Mouse (Mus musculus): ENCODE measurements around the gene Zfp711. TPM values are rescaled to one million over a fixed set of nuclear protein-coding genes. Genes with fewer than 3 reads are reported as not detected.

Gene Zfp711
- 9.3 and 10.1 TPM in 2 replicates for polyA plus RNA-seq (2015; fragmentation: Nextera tagmentation; extraction: Ambion mirVana)

DNA sequence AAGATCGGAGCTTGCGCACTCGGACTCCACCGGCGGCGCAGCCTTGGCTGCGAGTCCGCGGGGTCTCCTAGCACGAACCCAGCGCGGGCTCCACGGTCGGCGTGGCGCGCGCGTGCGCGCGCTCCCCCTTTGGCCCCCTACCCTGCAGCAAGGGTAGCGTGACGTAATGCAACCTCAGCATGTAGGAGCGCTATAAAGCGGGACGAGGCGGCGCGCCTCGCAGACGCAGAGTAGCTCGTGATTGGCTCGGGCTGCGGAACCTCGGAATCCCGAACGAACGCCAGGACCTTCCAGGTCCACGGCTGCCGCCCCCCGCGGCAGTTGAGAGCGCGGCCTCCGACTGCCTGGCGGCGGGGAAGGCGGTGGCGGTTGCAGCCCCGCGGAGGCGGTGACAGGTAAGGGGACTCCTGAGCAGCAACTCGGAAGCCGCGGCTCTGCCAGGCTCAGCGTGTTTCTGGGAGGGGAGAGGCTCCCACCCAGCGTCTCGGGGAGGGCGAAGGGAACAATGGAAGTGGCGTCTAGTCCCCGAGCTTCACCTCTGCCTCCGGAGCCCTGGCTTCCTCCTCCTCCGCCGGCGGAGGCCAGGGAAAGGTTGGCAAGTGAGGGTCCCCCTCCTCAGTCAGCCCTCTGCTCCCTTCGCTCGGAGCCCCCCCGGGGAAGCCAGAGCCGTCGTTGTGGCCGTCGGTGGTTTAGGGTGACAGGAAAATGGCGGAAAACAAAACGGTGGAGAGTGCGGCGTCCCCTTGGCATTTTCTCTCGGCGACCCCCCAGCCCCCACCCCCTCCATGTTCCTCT, at the start of gene Zfp711:
TSS of gene Zfp711 (plus strand) at position 16 of the 795 bp plus-strand sequence.
- Histone ChIP-seq H3K36me3 (ENCODE audit: control insufficient read depth, insufficient read depth, low read length) (no peaks in the 10 kb centered on the region), H3K27ac (ENCODE audit: low read length) (peak within 1 kb of the TSS; percentile 66), H3K27me3 (ENCODE audit: control insufficient read depth, insufficient read depth, low read length) (no peaks in the 10 kb centered on the region), H3K4me1 (ENCODE audit: control insufficient read depth, insufficient read depth, low read length) (no peaks in the 10 kb centered on the region), H3K9ac (ENCODE audit: low read length) (peak within 1 kb of the TSS; percentile 78), H3K9me3 (replicated peaks; ENCODE audit: control insufficient read depth, low read length) (no peaks in the 10 kb centered on the region), H3K4me2 (ENCODE audit: low read depth, low read length) (peak within 1 kb of the TSS; percentile 52), H3K4me3 (replicated peaks; ENCODE audit: low read length) (peak within 1 kb of the TSS; percentile 64)
- WGBS = 16% methylated on average over 66 of the region's 79 CpGs
- ATAC-seq (ENCODE audit: insufficient read depth, low FRiP score) = peak; percentile 96

DNA sequence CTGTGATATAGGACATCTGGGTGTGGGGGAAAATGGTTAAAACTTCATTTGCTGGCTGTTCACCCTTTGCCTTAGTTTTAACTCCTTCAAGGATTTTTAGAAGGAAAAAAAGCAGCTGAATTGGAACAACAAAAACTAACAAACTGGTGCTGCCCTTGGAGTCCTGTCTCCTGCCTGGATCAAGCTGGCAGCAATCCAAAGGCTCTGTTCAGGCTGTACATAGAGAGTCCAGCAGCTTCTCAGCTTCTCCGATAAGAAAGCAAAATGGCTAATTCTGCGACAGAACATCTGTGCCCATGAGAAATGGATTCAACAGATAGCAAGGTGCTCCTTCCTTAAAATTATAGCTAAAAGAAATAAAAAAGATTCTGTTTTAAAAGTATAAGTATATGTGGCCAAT, 32.6 kb upstream of the Zfp711 start:
- WGBS = 85% methylated on average over 2 of the region's 2 CpGs

GRCm38 (mm10) chrX:112601306-112602120, 1.2 kb downstream of the Zfp711 start:
- Histone ChIP-seq H3K9me3 (replicated peaks; ENCODE audit: control insufficient read depth, low read length) (no peaks in the 10 kb centered on the region), H3K36me3 (ENCODE audit: control insufficient read depth, insufficient read depth, low read length) (no peaks in the 10 kb centered on the region), H3K27ac (ENCODE audit: low read length) (0 out of 2 replicates have a peak overlapping the region, but pooled peaks have one; percentile 46), H3K4me3 (replicated peaks; ENCODE audit: low read length) (peak overlapping the region; percentile 64), H3K4me1 (ENCODE audit: control insufficient read depth, insufficient read depth, low read length) (no peaks in the 10 kb centered on the region), H3K4me2 (ENCODE audit: low read depth, low read length) (peak overlapping the region; percentile 52), H3K9ac (ENCODE audit: low read length) (peak overlapping the region; percentile 78), H3K27me3 (ENCODE audit: control insufficient read depth, insufficient read depth, low read length) (no peaks in the 10 kb centered on the region)
- ATAC-seq (ENCODE audit: insufficient read depth, low FRiP score) = peak; percentile 73; the same call in 1 of the 2 replicates
- WGBS = 20% methylated on average over 45 of the region's 81 CpGs

More for the DNA sequence above, 32.6 kb upstream of the Zfp711 start:
- no peak overlapping the region for H3K27ac ChIP-seq (ENCODE audit: low read length)
- no peaks in the 10 kb centered on the region for H3K27me3 ChIP-seq (ENCODE audit: control insufficient read depth, insufficient read depth, low read length)
- no peak overlapping the region for H3K9ac ChIP-seq (ENCODE audit: low read length)
- H3K4me2 ChIP-seq (ENCODE audit: low read depth, low read length) = no peak overlapping the region
- H3K4me3 ChIP-seq (replicated peaks; ENCODE audit: low read length) = no peak overlapping the region
- no peaks in the 10 kb centered on the region for H3K9me3 ChIP-seq (replicated peaks; ENCODE audit: control insufficient read depth, low read length)
- no peaks in the 10 kb centered on the region for H3K36me3 ChIP-seq (ENCODE audit: control insufficient read depth, insufficient read depth, low read length)
- no peak for ATAC-seq (ENCODE audit: insufficient read depth, low FRiP score)
- no peaks in the 10 kb centered on the region for H3K4me1 ChIP-seq (ENCODE audit: control insufficient read depth, insufficient read depth, low read length)

GRCm38 (mm10) chrX:112675525-112675924, 75.2 kb downstream of the Zfp711 start:
- 22% methylated on average over 1 of the region's 1 CpGs for WGBS

GRCm38 (mm10) chrX:112680605-112681004, 80.3 kb downstream of the Zfp711 start:
- H3K4me1 ChIP-seq (ENCODE audit: control insufficient read depth, insufficient read depth, low read length) = no peaks in the 10 kb centered on the region
- no peaks in the 10 kb centered on the region for H3K36me3 ChIP-seq (ENCODE audit: control insufficient read depth, insufficient read depth, low read length)
- ATAC-seq (ENCODE audit: insufficient read depth, low FRiP score) = no peak
- H3K4me3 ChIP-seq (replicated peaks; ENCODE audit: low read length) = no peak overlapping the region
- H3K27me3 ChIP-seq (ENCODE audit: control insufficient read depth, insufficient read depth, low read length) = no peaks in the 10 kb centered on the region
- H3K27ac ChIP-seq (ENCODE audit: low read length) = no peak overlapping the region
- no peaks in the 10 kb centered on the region for H3K9me3 ChIP-seq (replicated peaks; ENCODE audit: control insufficient read depth, low read length)
- 35% methylated on average over 5 of the region's 5 CpGs for WGBS
- no peak overlapping the region for H3K4me2 ChIP-seq (ENCODE audit: low read depth, low read length)
- no peak overlapping the region for H3K9ac ChIP-seq (ENCODE audit: low read length)

More at GRCm38 (mm10) chrX:112675525-112675924, 75.2 kb downstream of the Zfp711 start:
- Histone ChIP-seq H3K4me1 (ENCODE audit: control insufficient read depth, insufficient read depth, low read length) (no peaks in the 10 kb centered on the region), H3K4me3 (replicated peaks; ENCODE audit: low read length) (no peak overlapping the region), H3K27ac (ENCODE audit: low read length) (no peak overlapping the region), H3K9ac (ENCODE audit: low read length) (no peak overlapping the region), H3K9me3 (replicated peaks; ENCODE audit: control insufficient read depth, low read length) (no peaks in the 10 kb centered on the region), H3K27me3 (ENCODE audit: control insufficient read depth, insufficient read depth, low read length) (no peaks in the 10 kb centered on the region), H3K36me3 (ENCODE audit: control insufficient read depth, insufficient read depth, low read length) (no peaks in the 10 kb centered on the region), H3K4me2 (ENCODE audit: low read depth, low read length) (no peak overlapping the region)
- ATAC-seq (ENCODE audit: insufficient read depth, low FRiP score) = no peak

Other genes with a start within 250 kb of the Zfp711 start
- gene Satl1, start 193.7 kb upstream of the Zfp711 start, polyA plus RNA-seq (2015; fragmentation: Nextera tagmentation; extraction: Ambion mirVana) = not detected in 2 replicates
- 0.54 and 1.0 TPM in 2 replicates for gene 2010106E10Rik, start 105.3 kb upstream of the Zfp711 start, polyA plus RNA-seq (2015; fragmentation: Nextera tagmentation; extraction: Ambion mirVana)
- gene Pof1b, start 98.1 kb downstream of the Zfp711 start, polyA plus RNA-seq (2015; fragmentation: Nextera tagmentation; extraction: Ambion mirVana) = 24.1 and 32.4 TPM in 2 replicates

All from stomach, embryonic 16.5 days (tissue).